Mouse (Mus musculus) heart, embryonic 12.5 days (tissue): ENCODE data around the gene Klf16. TPM values are rescaled to one million over a fixed set of nuclear protein-coding genes. Genes with fewer than 3 reads are reported as not detected.
A peak's percentile ranks its signal among the peaks of the same experiment; 100 is the strongest.
"Not testable (repeated sequence)": the region's sequence is repeated elsewhere in the genome, so short reads cannot be mapped to it uniquely, and the experiment has no call there.

Source experiments
- ATAC-seq: fragments of 200-750 bp; cut with Nextera tagmentation; 2 replicates; pipeline ENCODE4 v1.8.0; 2017; ENCODE audit warnings: moderate TSS enrichment, moderate library complexity; ENCODE audit not compliant: insufficient number of reproducible peaks, low FRiP score
- H3K27ac ChIP-seq: fragments of 300-500 bp; sonication (generic); 2 replicates; pipeline ENCODE4 v1.5.1; 2016; ENCODE audit warnings: mild to moderate bottlenecking, moderate library complexity; ENCODE audit not compliant: poor library complexity, severe bottlenecking
- H3K27me3 ChIP-seq: fragments of 300-500 bp; sonication (generic); replicated peaks from 2 replicates; pipeline ENCODE4 v1.6.1; 2016; ENCODE audit warnings: mild to moderate bottlenecking, moderate library complexity
- H3K36me3 ChIP-seq: fragments of 300-500 bp; sonication (generic); 2 replicates; pipeline ENCODE4 v1.6.1; 2016; ENCODE audit warnings: mild to moderate bottlenecking, moderate library complexity
- H3K4me1 ChIP-seq: fragments of 300-500 bp; sonication (generic); replicated peaks from 2 replicates; pipeline ENCODE4 v1.6.1; 2016; ENCODE audit warnings: mild to moderate bottlenecking
- H3K4me2 ChIP-seq: fragments of 300-500 bp; sonication (generic); 2 replicates; pipeline ENCODE4 v1.6.1; 2016; ENCODE audit warnings: mild to moderate bottlenecking, moderate library complexity
- H3K4me3 ChIP-seq: fragments of 300-500 bp; sonication (generic); 2 replicates; pipeline ENCODE4 v1.5.1; 2016; ENCODE audit warnings: mild to moderate bottlenecking
- H3K9ac ChIP-seq: fragments of 300-500 bp; sonication (generic); 2 replicates; pipeline ENCODE4 v1.6.1; 2016; ENCODE audit warnings: mild to moderate bottlenecking, moderate library complexity
- H3K9me3 ChIP-seq: fragments of 300-500 bp; sonication (generic); replicated peaks from 2 replicates; pipeline ENCODE4 v1.6.1; 2016; ENCODE audit warnings: mild to moderate bottlenecking, moderate library complexity
- WGBS: fragments of 180-500 bp; shearing (Covaris S2); methylation state at CpG from one replicate; pipeline ENCODE4 v1.1.7; 2016; 5-methylcytosine and 5-hydroxymethylcytosine counted together
- polyA plus RNA-seq: library from polyadenylated mRNA; unstranded; fragments of >200 nt; fragmentation: Nextera tagmentation; extraction: Ambion mirVana; gene quantifications from 2 replicates; pipeline ENCODE4 v1.2.1, GENCODE M21; 2016

Gene Klf16
- polyA plus RNA-seq, 1 experiment from 2014 or later: 7.9 TPM

DNA sequence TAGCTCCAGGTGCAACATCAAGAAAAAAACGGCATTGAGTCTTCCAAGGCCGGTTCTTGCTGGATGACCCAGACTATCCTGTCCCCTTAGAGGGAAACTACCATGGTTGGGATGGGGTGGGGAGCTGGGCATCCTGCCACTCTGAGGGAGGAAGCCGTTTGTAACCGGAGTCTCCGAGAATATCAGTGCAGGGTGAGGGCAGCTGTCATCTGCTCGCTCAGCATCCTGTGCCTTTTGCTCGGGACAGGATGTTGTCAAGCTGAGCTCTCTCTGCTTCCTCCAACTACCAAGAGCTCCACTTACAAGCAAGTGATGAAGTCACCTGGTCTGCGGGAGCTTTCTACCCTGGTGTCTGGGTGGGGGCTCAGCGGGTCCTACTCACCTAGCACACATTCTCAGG, 41.1 kb upstream of the Klf16 start:
- peaks cover 32% of the 10 kb centered on the region for H3K36me3 ChIP-seq
- peaks cover 16% of the 10 kb centered on the region for H3K4me1 ChIP-seq
- H3K27ac ChIP-seq: 0 out of 2 replicates have a peak overlapping the region, but pooled peaks have one; percentile 28
- no peaks in the 10 kb centered on the region for H3K27me3 ChIP-seq
- no peak overlapping the region for H3K9ac ChIP-seq
- WGBS: 51% methylated on average over 9 of the region's 9 CpGs
- no peaks in the 10 kb centered on the region for H3K9me3 ChIP-seq
- ATAC-seq: no peak
- no peak overlapping the region for H3K4me3 ChIP-seq
- H3K4me2 ChIP-seq: no peak overlapping the region

DNA sequence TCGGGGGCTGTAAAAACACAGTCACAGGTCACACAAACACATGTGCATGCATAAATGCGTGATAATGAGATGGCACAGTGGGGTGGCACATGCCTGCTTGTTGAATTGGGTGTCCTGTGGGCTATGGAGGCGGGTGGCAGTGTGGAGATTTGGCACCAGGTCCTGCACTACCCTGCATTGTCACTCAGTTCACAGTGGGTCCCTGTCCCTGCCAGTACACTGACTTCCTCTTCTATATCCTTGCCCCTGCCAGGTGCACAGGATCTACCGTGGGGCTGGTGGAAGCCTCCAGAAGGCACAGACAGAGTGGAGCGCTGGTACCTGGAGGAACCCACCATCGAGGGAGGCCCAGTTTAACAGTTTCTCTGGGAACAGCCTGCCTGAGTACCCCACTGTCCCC, 37.2 kb upstream of the Klf16 start:
- Histone ChIP-seq H3K36me3 (peaks cover 58% of the 10 kb centered on the region), H3K4me3 (no peak overlapping the region), H3K4me2 (no peak overlapping the region), H3K27ac (no peak overlapping the region), H3K4me1 (0 out of 2 replicates have a peak, but pooled peaks cover 3% of the 10 kb centered on the region), H3K27me3 (no peaks in the 10 kb centered on the region), H3K9ac (no peak overlapping the region), H3K9me3 (no peaks in the 10 kb centered on the region)
- WGBS: 93% methylated on average over 6 of the region's 6 CpGs
- ATAC-seq: no peak

DNA sequence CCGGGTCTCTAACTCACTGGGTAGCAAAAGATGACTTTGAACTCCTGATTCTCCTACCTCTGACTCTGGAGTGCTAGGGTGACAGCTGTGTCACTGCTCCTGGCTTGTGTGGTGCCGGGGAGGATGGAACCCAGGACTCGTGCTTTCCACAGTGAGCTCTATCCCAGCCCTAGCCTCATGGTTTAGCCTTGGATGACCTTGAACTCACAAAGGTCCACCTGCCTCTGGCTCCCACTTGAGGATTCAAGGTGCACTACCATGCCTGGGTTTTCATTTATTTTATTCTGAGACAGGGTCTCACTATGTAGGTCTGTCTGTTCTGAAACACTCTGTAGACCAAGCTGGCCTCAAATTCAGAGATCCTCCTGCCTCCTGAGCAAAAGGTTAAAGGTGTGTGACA, 36.7 kb upstream of the Klf16 start:
- H3K9ac ChIP-seq: no peak overlapping the region
- H3K36me3 ChIP-seq: peaks cover 64% of the 10 kb centered on the region
- WGBS: 74% methylated on average over 3 of the region's 3 CpGs
- no peaks in the 10 kb centered on the region for H3K9me3 ChIP-seq
- H3K4me3 ChIP-seq: no peak overlapping the region
- no peaks in the 10 kb centered on the region for H3K27me3 ChIP-seq
- ATAC-seq: no peak
- no peak overlapping the region for H3K4me2 ChIP-seq
- H3K4me1 ChIP-seq: 0 out of 2 replicates have a peak, but pooled peaks cover 3% of the 10 kb centered on the region
- no peak overlapping the region for H3K27ac ChIP-seq

DNA sequence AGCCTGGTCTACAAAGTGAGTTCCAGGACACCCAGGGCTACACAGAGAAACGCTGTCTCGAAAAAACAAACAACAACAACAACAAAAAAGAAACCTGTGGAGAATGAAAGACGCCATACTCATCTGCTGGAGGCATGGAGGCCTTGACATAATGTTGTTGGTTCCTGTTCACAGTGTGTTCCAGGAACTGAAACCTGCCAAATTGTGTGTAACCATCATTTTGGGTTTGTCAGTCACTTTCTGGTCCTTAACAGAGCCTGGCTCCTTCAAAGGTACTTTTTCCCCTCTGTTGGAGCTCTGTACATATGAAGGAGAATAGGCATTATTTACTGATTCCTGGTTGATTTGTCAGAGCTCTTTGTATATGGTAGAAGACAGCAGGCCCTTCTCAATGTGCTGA, 34.8 kb upstream of the Klf16 start:
- Histone ChIP-seq H3K36me3 (peaks cover 83% of the 10 kb centered on the region), H3K27me3 (no peaks in the 10 kb centered on the region), H3K27ac (no peak overlapping the region), H3K4me2 (no peak overlapping the region), H3K4me3 (no peak overlapping the region), H3K9ac (no peak overlapping the region), H3K9me3 (no peaks in the 10 kb centered on the region), H3K4me1 (no peaks in the 10 kb centered on the region)
- 96% methylated on average over 3 of the region's 3 CpGs for WGBS
- ATAC-seq: no peak

DNA sequence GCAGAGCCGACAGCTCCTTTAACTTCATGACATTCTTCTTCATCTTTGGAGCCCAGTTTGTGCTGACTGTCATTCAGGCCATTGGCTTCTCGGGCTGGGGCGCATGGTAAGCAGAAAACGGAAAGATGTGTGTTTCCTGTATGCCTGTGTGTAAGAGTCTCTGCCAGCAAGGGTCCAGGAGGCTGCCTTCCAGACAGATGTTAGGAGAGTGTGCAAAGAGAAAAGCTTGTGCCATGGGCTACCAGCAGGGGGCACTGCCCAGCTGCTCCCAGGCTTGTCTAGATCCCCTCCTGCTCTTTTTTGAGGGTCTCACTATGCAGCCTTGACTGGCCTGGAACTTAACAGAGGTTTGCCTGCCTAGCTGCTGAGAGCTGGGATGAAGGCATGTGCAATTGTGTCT, 33.9 kb upstream of the Klf16 start:
- peaks cover 87% of the 10 kb centered on the region for H3K36me3 ChIP-seq
- no peak overlapping the region for H3K4me2 ChIP-seq
- no peaks in the 10 kb centered on the region for H3K4me1 ChIP-seq
- 66% methylated on average over 4 of the region's 4 CpGs for WGBS
- ATAC-seq: 0 out of 2 replicates have a peak, but pooled peaks have one; percentile 8
- no peaks in the 10 kb centered on the region for H3K27me3 ChIP-seq
- no peak overlapping the region for H3K27ac ChIP-seq
- no peak overlapping the region for H3K4me3 ChIP-seq
- H3K9ac ChIP-seq: no peak overlapping the region
- H3K9me3 ChIP-seq: no peaks in the 10 kb centered on the region

DNA sequence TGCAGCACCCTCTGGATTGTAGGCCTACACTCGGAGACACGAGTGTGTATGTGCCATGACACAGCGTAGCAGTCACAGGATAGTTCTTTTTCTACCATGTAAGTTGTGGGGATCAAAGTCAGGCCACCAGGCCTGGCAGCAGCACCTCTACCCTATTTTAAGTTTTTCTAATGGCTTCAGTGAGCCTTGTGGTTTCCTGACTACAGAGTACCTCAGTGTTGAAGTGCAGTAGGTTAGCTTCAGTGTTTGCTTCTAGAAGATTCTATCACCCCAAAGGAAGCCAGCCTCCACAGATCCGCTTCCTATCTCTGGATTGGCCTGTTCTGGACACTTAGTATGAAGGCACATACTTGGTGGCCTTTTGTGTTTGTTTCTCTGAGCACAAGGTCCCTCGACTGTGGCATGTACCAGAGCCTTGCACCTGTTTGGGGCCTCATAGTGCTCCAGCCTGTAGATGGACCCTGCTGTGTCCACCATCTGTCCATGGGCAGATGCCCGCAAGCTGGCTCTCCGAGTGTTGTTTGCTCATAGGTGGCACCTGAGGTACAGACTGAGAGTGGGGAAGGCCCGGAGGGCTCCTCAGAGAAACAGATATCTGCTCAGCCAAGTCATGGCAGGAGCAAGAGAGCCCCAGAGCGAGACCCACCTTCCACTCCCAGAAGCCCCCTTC, 33.1 kb upstream of the Klf16 start:
- 89% methylated on average over 9 of the region's 9 CpGs for WGBS
- H3K4me1 ChIP-seq: no peaks in the 10 kb centered on the region
- no peak overlapping the region for H3K9ac ChIP-seq
- no peak for ATAC-seq
- no peaks in the 10 kb centered on the region for H3K27me3 ChIP-seq
- no peak overlapping the region for H3K4me3 ChIP-seq
- no peak overlapping the region for H3K27ac ChIP-seq
- no peak overlapping the region for H3K4me2 ChIP-seq
- peaks cover 80% of the 10 kb centered on the region for H3K36me3 ChIP-seq
- no peaks in the 10 kb centered on the region for H3K9me3 ChIP-seq

DNA sequence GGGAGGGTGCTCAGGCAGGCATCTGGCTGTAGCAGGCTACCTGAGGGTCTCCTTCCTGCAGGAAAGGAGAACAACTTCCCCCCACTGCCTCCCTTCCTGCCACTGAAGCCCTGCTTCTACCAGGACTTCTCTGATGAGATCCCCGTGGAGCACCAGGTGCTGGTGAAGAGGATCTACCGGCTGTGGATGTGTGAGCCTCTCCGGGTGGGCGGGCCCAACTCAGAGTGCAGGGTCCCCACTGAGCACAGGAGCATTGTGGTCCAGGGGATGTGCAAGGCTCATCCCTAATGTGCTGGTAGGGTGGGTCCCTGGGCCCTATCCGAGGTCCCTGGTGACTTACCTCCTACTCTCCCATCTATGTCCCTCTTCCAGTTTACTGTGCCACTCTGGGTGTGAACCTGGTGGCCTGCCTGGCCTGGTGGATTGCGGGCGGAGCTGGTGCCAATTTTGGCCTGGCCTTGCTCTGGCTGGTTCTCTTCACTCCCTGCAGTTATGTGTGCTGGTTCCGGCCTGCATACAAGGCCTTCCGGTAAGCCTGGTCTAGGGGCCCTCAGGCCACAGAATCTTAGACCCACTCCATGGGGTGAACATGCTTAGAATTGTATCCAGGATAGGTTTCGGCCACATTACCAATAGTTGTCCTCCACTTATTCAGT, 32.3 kb upstream of the Klf16 start:
- Histone ChIP-seq H3K36me3 (peaks cover 72% of the 10 kb centered on the region), H3K4me2 (no peak overlapping the region), H3K4me1 (peaks cover 6% of the 10 kb centered on the region), H3K4me3 (no peak overlapping the region), H3K9ac (no peak overlapping the region), H3K9me3 (no peaks in the 10 kb centered on the region), H3K27ac (no peak overlapping the region), H3K27me3 (no peaks in the 10 kb centered on the region)
- 84% methylated on average over 10 of the region's 10 CpGs for WGBS
- ATAC-seq: no peak

DNA sequence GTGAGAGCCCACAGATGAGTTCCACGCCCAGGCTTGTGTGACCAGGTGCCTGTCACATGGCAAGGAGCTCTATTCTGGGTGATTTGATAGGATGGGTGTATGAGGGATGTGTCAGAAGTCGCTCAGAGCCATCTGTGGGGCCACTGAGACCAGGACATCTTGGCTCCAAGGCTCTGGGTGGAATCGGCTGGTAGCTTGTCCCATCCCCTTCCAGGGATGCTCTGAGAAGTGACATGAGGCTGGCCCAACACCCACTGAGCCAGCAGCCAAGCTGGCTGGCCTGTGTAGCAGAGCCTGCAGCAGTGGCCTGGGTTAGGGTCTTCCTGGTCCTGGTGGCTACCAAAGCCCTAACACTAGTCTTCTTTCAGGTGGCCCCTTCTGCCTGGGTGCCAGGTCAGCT, 31.3 kb upstream of the Klf16 start:
- H3K9me3 ChIP-seq: no peaks in the 10 kb centered on the region
- 77% methylated on average over 3 of the region's 3 CpGs for WGBS
- H3K27me3 ChIP-seq: no peaks in the 10 kb centered on the region
- ATAC-seq: no peak
- H3K9ac ChIP-seq: no peak overlapping the region
- no peak overlapping the region for H3K4me3 ChIP-seq
- H3K4me1 ChIP-seq: peaks cover 16% of the 10 kb centered on the region
- H3K4me2 ChIP-seq: no peak overlapping the region
- peaks cover 64% of the 10 kb centered on the region for H3K36me3 ChIP-seq
- no peak overlapping the region for H3K27ac ChIP-seq

DNA sequence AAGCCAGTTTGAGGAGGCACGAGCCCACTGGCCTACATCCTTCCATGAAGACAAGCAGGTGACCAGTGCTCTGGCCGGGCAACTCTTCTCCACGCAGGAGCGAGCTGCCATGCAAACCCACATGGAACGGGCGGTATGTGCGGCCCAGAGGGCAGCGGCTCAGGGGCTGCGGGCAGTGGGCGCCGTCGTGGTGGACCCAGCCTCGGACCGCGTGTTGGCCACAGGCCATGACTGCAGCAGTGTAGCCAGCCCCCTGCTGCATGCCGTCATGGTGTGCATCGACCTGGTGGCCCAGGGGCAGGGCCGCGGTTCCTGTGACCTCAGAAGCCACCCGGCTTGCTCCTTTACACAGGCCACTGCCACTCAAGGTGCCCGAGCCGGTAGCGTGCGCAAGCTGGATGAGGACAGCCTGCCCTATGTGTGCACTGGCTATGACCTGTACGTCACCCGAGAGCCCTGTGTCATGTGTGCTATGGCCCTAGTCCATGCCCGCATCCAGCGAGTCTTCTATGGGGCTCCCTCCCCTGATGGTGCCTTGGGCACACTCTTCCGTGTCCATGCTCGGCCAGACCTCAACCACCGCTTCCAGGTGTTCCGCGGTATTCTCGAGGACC, 29.7 kb upstream of the Klf16 start:
- Histone ChIP-seq H3K36me3 (peaks cover 51% of the 10 kb centered on the region), H3K4me2 (no peak overlapping the region), H3K27me3 (no peaks in the 10 kb centered on the region), H3K9me3 (no peaks in the 10 kb centered on the region), H3K4me1 (peaks cover 23% of the 10 kb centered on the region), H3K9ac (no peak overlapping the region), H3K27ac (no peak overlapping the region), H3K4me3 (no peak overlapping the region)
- 93% methylated on average over 34 of the region's 34 CpGs for WGBS
- no peak for ATAC-seq

DNA sequence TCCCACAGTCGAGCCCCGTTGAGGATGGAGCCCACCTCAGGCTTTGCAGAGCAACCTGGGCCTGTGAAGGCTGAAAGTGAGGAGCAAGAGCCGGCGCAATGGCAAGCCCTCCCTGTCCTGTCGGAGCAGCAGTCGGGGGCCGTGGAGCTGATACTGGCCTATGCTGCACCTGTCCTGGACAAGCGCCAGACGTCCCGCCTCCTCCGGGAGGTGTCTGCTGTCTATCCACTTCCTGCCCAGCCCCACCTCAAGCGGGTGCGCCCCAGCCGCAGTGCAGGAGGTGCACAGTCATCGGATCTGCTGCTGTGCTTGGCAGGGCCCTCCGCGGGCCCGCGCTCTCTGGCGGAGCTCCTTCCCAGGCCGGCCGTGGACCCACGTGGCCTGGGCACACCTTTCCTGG, 29.2 kb upstream of the Klf16 start:
- Histone ChIP-seq H3K27ac (no peak overlapping the region), H3K4me2 (no peak overlapping the region), H3K9ac (no peak overlapping the region), H3K36me3 (peaks cover 47% of the 10 kb centered on the region), H3K9me3 (no peaks in the 10 kb centered on the region), H3K27me3 (no peaks in the 10 kb centered on the region), H3K4me3 (no peak overlapping the region), H3K4me1 (peaks cover 23% of the 10 kb centered on the region)
- WGBS: 89% methylated on average over 23 of the region's 23 CpGs
- ATAC-seq: no peak

DNA sequence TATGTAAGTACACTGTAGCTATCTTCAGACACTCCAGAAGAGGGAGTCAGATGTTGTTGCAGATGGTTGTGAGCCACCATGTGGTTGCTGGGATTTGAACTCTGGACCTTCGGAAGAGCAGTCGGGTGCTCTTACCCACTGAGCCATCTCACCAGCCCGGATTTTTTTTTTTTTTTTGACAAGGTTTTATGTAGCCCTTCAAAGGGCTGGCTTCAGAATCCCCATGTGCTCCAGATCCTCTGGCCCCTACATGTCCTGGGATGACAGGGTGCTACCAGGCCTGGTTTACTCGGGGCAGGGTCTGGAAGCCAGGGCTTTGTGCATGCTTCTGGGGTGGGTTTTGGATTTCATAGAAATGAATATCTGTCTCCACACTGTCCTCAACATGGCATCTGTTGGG, 28.6 kb upstream of the Klf16 start, which contains the start of gene Gm49322:
Gene Gm49322, plus strand, starts transcription at position 301 of the 400 bp plus-strand sequence.
- peaks cover 47% of the 10 kb centered on the region for H3K36me3 ChIP-seq
- not testable (repeated sequence) for H3K9ac ChIP-seq, H3K27ac ChIP-seq, H3K9me3 ChIP-seq, ATAC-seq, H3K4me2 ChIP-seq, H3K4me3 ChIP-seq, H3K27me3 ChIP-seq
- peaks cover 23% of the 10 kb centered on the region for H3K4me1 ChIP-seq
- 69% methylated on average over 2 of the region's 4 CpGs for WGBS
